Mouse (Mus musculus) G1E (cell line): ENCODE data around the gene Bst2.

Source experiments
- CTCF ChIP-seq: IDR thresholded peaks from 2 replicates; pipeline ENCODE4 v1.5.1; 2012; ENCODE audit warnings: low read depth, low read length, inconsistent platforms, mixed read lengths
- TAL1 ChIP-seq: conservative IDR thresholded peaks from 2 replicates; pipeline ENCODE4 v1.6.1; 2012; ENCODE audit warnings: low read depth, low read length, inconsistent platforms, mixed read lengths

DNA sequence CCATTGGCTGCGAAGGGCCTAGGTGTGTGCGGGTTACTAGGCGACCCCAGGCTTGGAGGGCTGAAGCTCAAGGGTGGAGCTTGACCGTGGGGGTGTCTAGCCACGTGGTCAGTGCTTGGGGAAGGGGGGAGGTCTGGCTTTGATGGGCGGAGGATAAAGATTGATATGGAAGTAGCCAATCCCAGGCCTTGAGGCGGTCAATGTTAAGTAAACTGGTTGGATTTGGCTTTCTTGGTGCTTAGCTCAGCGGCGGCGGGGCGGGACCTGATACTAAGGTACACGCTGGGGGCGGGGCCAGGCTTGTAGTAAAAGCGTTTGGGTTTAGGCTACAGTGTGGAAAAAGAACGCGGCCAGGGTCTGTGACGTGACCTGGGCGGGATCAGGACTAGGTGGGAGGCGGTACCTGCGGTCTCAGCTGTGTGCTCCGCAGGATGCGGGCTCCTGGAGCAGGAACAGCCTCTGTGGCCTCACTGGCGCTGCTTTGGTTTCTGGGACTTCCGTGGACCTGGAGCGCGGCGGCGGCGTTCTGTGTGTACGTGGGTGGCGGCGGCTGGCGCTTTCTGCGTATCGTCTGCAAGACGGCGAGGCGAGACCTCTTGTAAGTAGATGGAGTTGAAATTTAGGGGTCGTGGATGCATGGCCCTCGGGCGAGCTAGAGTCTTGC lies 33.2 kb upstream of the Bst2 start:
- no peak for TF ChIP-seq TAL1
- TF ChIP-seq CTCF: no peak
